Mouse (Mus musculus): ENCODE data around the gene Ifit1bl1. TPM values are rescaled to one million over a fixed set of nuclear protein-coding genes. Genes with fewer than 3 reads are reported as not detected.

Gene Ifit1bl1
- polyA plus RNA-seq, 1 experiment from 2014 or later: 0.59 TPM

GRCm38 (mm10) chr19:34553522-34553921, 48.2 kb downstream of the Ifit1bl1 start:
- no peaks in the 10 kb centered on the region for H3K9me3 ChIP-seq
- no peaks in the 10 kb centered on the region for H3K27me3 ChIP-seq (replicated peaks)
- H3K27ac ChIP-seq: peak overlapping the region; percentile 48
- H3K4me1 ChIP-seq (replicated peaks): peaks cover 17% of the 10 kb centered on the region; the same call in 1 of the 2 replicates
- H3K4me3 ChIP-seq (replicated peaks): no peak overlapping the region
- 42% methylated on average over 3 of the region's 3 CpGs for WGBS
- no peak for ATAC-seq
- H3K9ac ChIP-seq: no peak overlapping the region
- no peaks in the 10 kb centered on the region for H3K36me3 ChIP-seq
- H3K4me2 ChIP-seq (replicated peaks): peak overlapping the region; percentile 25; the same call in 1 of the 2 replicates

- Histone ChIP-seq H3K36me3 (no peaks in the 10 kb centered on the region), H3K27me3 (replicated peaks) (no peaks in the 10 kb centered on the region), H3K27ac (peak overlapping the region; percentile 48), H3K4me1 (replicated peaks) (peaks cover 17% of the 10 kb centered on the region; the same call in 1 of the 2 replicates), H3K9me3 (no peaks in the 10 kb centered on the region), H3K9ac (no peak overlapping the region), H3K4me2 (replicated peaks) (peak overlapping the region; percentile 25; the same call in 1 of the 2 replicates), H3K4me3 (replicated peaks) (no peak overlapping the region)
- no peak for ATAC-seq
- WGBS: 44% methylated on average over 6 of the region's 6 CpGs
Observed at GRCm38 (mm10) chr19:34553021-34553420, 48.7 kb downstream of the Ifit1bl1 start.

- Histone ChIP-seq H3K4me2 (replicated peaks) (peak overlapping the region; percentile 39), H3K4me3 (replicated peaks) (no peak overlapping the region), H3K9me3 (no peaks in the 10 kb centered on the region), H3K36me3 (no peaks in the 10 kb centered on the region), H3K9ac (no peak overlapping the region), H3K27ac (0 out of 2 replicates have a peak overlapping the region, but pooled peaks have one; percentile 8), H3K27me3 (replicated peaks) (no peaks in the 10 kb centered on the region), H3K4me1 (replicated peaks) (peaks cover 17% of the 10 kb centered on the region; the same call in 1 of the 2 replicates)
- no peak for ATAC-seq
- 26% methylated on average over 5 of the region's 5 CpGs for WGBS
Observed at GRCm38 (mm10) chr19:34551981-34552380, 49.8 kb downstream of the Ifit1bl1 start.

- peak within 1 kb of the TSS; percentile 68 for H3K4me2 ChIP-seq (replicated peaks)
- H3K9me3 ChIP-seq: no peaks in the 10 kb centered on the region
- no peaks in the 10 kb centered on the region for H3K36me3 ChIP-seq
- H3K4me1 ChIP-seq (replicated peaks): peaks cover 13% of the 10 kb centered on the region; the same call in 1 of the 2 replicates
- H3K9ac ChIP-seq: peak within 1 kb of the TSS; percentile 26; the same call in 1 of the 2 replicates
- no peaks in the 10 kb centered on the region for H3K27me3 ChIP-seq (replicated peaks)
- H3K27ac ChIP-seq: peak within 1 kb of the TSS; percentile 45
- peak; percentile 93 for ATAC-seq
- WGBS: 1% methylated on average over 22 of the region's 22 CpGs
- H3K4me3 ChIP-seq (replicated peaks): peak within 1 kb of the TSS; percentile 49
Observed at GRCm38 (mm10) chr19:34550534-34551223, 51.1 kb downstream of the Ifit1bl1 start, which contains the start of gene Ifit2. Gene Ifit2 (plus strand): TSS chr19:34550694.

GRCm38 (mm10) chr19:34550205-34550533, 51.6 kb downstream of the Ifit1bl1 start:
- Histone ChIP-seq H3K4me1 (replicated peaks) (peaks cover 13% of the 10 kb centered on the region; the same call in 1 of the 2 replicates), H3K36me3 (no peaks in the 10 kb centered on the region), H3K4me3 (replicated peaks) (peak overlapping the region; percentile 49), H3K9me3 (no peaks in the 10 kb centered on the region), H3K9ac (peak overlapping the region; percentile 26; the same call in 1 of the 2 replicates), H3K4me2 (replicated peaks) (peak overlapping the region; percentile 68), H3K27ac (0 out of 2 replicates have a peak overlapping the region, but pooled peaks have one; percentile 45), H3K27me3 (replicated peaks) (no peaks in the 10 kb centered on the region)
- WGBS: 28% methylated on average over 4 of the region's 4 CpGs
- no peak; the same call in 1 of the 2 replicates for ATAC-seq

GRCm38 (mm10) chr19:34547976-34548375, 53.8 kb downstream of the Ifit1bl1 start:
- Histone ChIP-seq H3K36me3 (no peaks in the 10 kb centered on the region), H3K9ac (no peak overlapping the region), H3K9me3 (no peaks in the 10 kb centered on the region), H3K27me3 (replicated peaks) (no peaks in the 10 kb centered on the region), H3K4me2 (replicated peaks) (no peak overlapping the region), H3K27ac (no peak overlapping the region), H3K4me3 (replicated peaks) (no peak overlapping the region), H3K4me1 (replicated peaks) (peaks cover 7% of the 10 kb centered on the region; the same call in 1 of the 2 replicates)
- WGBS: 40% methylated on average over 7 of the region's 7 CpGs
- ATAC-seq: no peak

GRCm38 (mm10) chr19:34546211-34546610, 55.5 kb downstream of the Ifit1bl1 start:
- Histone ChIP-seq H3K9ac (no peak overlapping the region), H3K36me3 (no peaks in the 10 kb centered on the region), H3K4me3 (replicated peaks) (no peak overlapping the region), H3K4me1 (replicated peaks) (no peaks in the 10 kb centered on the region), H3K27me3 (replicated peaks) (no peaks in the 10 kb centered on the region), H3K9me3 (no peaks in the 10 kb centered on the region), H3K27ac (no peak overlapping the region), H3K4me2 (replicated peaks) (no peak overlapping the region)
- 90% methylated on average over 4 of the region's 4 CpGs for WGBS
- ATAC-seq: no peak

Other genes starting within 250 kb of the Ifit1bl1 start
- gene Ch25h, start 126.8 kb downstream of the Ifit1bl1 start, polyA plus RNA-seq (2015; fragmentation: Nextera tagmentation; extraction: Ambion mirVana): 3.2 and 4.2 TPM in 2 replicates
- gene Lipa, start 74.5 kb downstream of the Ifit1bl1 start, polyA plus RNA-seq (2015; fragmentation: Nextera tagmentation; extraction: Ambion mirVana): 30.7 and 34.9 TPM in 2 replicates
- 6.3 and 6.7 TPM in 2 replicates for gene Ifit2, start 51.3 kb downstream of the Ifit1bl1 start, polyA plus RNA-seq (2015; fragmentation: Nextera tagmentation; extraction: Ambion mirVana)
- 0.81 and 1.5 TPM in 2 replicates for gene Ifit3, start 18.4 kb downstream of the Ifit1bl1 start, polyA plus RNA-seq (2015; fragmentation: Nextera tagmentation; extraction: Ambion mirVana)
- 0.23 and 0.29 TPM in 2 replicates for gene Ifit3b, start 6.0 kb upstream of the Ifit1bl1 start, polyA plus RNA-seq (2015; fragmentation: Nextera tagmentation; extraction: Ambion mirVana)
- 7.3 and 9.7 TPM in 2 replicates for gene Ifit1bl2, start 38.8 kb upstream of the Ifit1bl1 start, polyA plus RNA-seq (2015; fragmentation: Nextera tagmentation; extraction: Ambion mirVana)
- 7.9 and 9.1 TPM in 2 replicates for gene Ifit1, start 38.9 kb upstream of the Ifit1bl1 start, polyA plus RNA-seq (2015; fragmentation: Nextera tagmentation; extraction: Ambion mirVana)
- 6.9 and 8.5 TPM in 2 replicates for gene Slc16a12, start 145.3 kb upstream of the Ifit1bl1 start, polyA plus RNA-seq (2015; fragmentation: Nextera tagmentation; extraction: Ambion mirVana)